Mouse (Mus musculus): ENCODE data around the gene Nrxn1. TPM values are rescaled to one million over a fixed set of nuclear protein-coding genes. Genes with fewer than 3 reads are reported as not detected.

Nrxn1 gene
- polyA plus RNA-seq, 1 experiment from 2014 or later: 5.4 TPM

GRCm38 (mm10) chr17:90054312-90054711, 1038.6 kb downstream of the Nrxn1 start:
- H3K36me3 ChIP-seq: no peaks in the 10 kb centered on the region
- WGBS: 68% methylated on average over 5 of the region's 5 CpGs
- H3K27me3 ChIP-seq: no peaks in the 10 kb centered on the region
- ATAC-seq (replicated peaks; ENCODE audit: low FRiP score): no peak
- H3K9me3 ChIP-seq (replicated peaks): no peaks in the 10 kb centered on the region
- H3K4me3 ChIP-seq (replicated peaks): no peak overlapping the region
- H3K4me1 ChIP-seq: no peaks in the 10 kb centered on the region
- H3K9ac ChIP-seq: no peak overlapping the region
- no peak overlapping the region for H3K27ac ChIP-seq
- H3K4me2 ChIP-seq: no peak overlapping the region

- Histone ChIP-seq H3K27ac (no peak overlapping the region), H3K27me3 (no peaks in the 10 kb centered on the region), H3K4me2 (no peak overlapping the region), H3K36me3 (no peaks in the 10 kb centered on the region), H3K9me3 (replicated peaks) (no peaks in the 10 kb centered on the region), H3K9ac (no peak overlapping the region), H3K4me3 (replicated peaks) (no peak overlapping the region), H3K4me1 (no peaks in the 10 kb centered on the region)
- ATAC-seq (replicated peaks; ENCODE audit: low FRiP score): no peak
- 59% methylated on average over 1 of the region's 1 CpGs for WGBS
Observed at GRCm38 (mm10) chr17:90039316-90039715, 1053.6 kb downstream of the Nrxn1 start.

- H3K9me3 ChIP-seq (replicated peaks): no peaks in the 10 kb centered on the region
- H3K27ac ChIP-seq: no peak overlapping the region
- no peaks in the 10 kb centered on the region for H3K4me1 ChIP-seq
- H3K4me2 ChIP-seq: no peak overlapping the region
- H3K27me3 ChIP-seq: no peaks in the 10 kb centered on the region
- no peaks in the 10 kb centered on the region for H3K36me3 ChIP-seq
- no peak overlapping the region for H3K9ac ChIP-seq
- 76% methylated on average over 2 of the region's 2 CpGs for WGBS
- no peak for ATAC-seq (replicated peaks; ENCODE audit: low FRiP score)
- H3K4me3 ChIP-seq (replicated peaks): no peak overlapping the region
Observed at GRCm38 (mm10) chr17:90032416-90032815, 1060.5 kb downstream of the Nrxn1 start.

GRCm38 (mm10) chr17:90016636-90017035, 1076.2 kb downstream of the Nrxn1 start:
- Histone ChIP-seq H3K4me1 (no peaks in the 10 kb centered on the region), H3K27me3 (no peaks in the 10 kb centered on the region), H3K27ac (no peak overlapping the region), H3K4me3 (replicated peaks) (no peak overlapping the region), H3K9me3 (replicated peaks) (no peaks in the 10 kb centered on the region), H3K4me2 (no peak overlapping the region), H3K36me3 (no peaks in the 10 kb centered on the region), H3K9ac (no peak overlapping the region)
- ATAC-seq (replicated peaks; ENCODE audit: low FRiP score): no peak
- 65% methylated on average over 1 of the region's 1 CpGs for WGBS

DNA sequence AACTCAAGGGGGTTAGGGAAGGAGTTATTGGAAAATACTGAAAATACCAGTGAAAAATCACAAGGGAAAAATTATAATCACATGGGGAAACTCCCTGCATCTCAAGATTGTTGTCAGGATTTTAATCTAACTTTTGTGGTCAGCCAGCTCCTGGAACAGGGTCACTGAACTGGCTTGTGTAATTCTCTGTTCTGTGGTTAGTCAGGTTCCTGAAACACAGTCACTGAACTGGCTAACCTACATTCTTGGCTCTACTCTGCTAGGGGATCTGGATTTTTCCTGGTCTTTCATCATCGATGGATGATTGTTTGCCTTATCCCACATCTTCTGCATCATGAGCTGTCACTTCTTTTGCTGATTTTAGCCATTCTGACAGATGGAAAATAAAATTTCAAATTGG, 1081.1 kb downstream of the Nrxn1 start:
- Histone ChIP-seq H3K27ac (no peak overlapping the region), H3K4me2 (no peak overlapping the region), H3K36me3 (no peaks in the 10 kb centered on the region), H3K9me3 (replicated peaks) (no peaks in the 10 kb centered on the region), H3K9ac (no peak overlapping the region), H3K4me3 (replicated peaks) (no peak overlapping the region), H3K27me3 (no peaks in the 10 kb centered on the region), H3K4me1 (no peaks in the 10 kb centered on the region)
- ATAC-seq (replicated peaks; ENCODE audit: low FRiP score): no peak
- WGBS: 98% methylated on average over 1 of the region's 1 CpGs

DNA sequence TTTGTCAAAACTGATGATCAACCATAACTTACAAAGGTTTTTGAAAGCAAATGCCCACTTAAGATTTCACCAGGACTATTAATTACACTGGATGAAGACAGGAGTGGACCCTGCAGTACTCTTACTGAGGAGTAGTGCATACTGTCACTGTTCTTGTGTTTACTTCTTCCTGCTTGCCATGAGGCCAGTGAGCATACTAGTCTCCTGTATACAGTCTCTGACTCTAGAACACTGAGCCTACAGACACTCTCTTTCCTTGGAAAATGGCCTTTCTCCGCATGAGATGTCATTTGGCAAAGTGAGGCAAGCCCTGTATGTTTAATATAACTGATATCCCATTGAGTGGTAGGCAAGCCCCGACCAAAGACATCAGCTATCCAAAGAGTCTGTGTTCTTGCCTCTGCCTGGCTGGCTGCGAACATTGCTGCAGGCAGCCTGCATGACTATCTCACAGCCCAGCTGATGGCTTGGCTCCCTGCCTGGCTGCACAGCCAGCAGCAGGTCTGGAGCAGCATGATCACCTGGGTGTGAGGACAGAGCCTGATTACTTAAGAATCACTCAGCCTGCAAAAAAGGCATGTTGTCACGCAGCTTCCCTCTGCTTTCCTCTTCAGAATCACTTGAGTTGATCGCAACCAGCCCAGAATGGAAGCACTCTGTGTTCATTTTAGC, 1085.3 kb downstream of the Nrxn1 start:
- Histone ChIP-seq H3K4me3 (replicated peaks) (no peak overlapping the region), H3K9me3 (replicated peaks) (no peaks in the 10 kb centered on the region), H3K27me3 (no peaks in the 10 kb centered on the region), H3K4me2 (no peak overlapping the region), H3K9ac (no peak overlapping the region), H3K27ac (no peak overlapping the region), H3K4me1 (no peaks in the 10 kb centered on the region), H3K36me3 (no peaks in the 10 kb centered on the region)
- WGBS: 63% methylated on average over 5 of the region's 5 CpGs
- no peak for ATAC-seq (replicated peaks; ENCODE audit: low FRiP score)

- no peak for ATAC-seq (replicated peaks; ENCODE audit: low FRiP score)
Observed at GRCm38 (mm10) chr17:89990651-89991050, 1102.2 kb downstream of the Nrxn1 start.

More at GRCm38 (mm10) chr17:89990651-89991050, 1102.2 kb downstream of the Nrxn1 start:
- Histone ChIP-seq H3K27ac (no peak overlapping the region), H3K9ac (no peak overlapping the region), H3K4me3 (replicated peaks) (no peak overlapping the region), H3K9me3 (replicated peaks) (no peaks in the 10 kb centered on the region), H3K4me2 (no peak overlapping the region), H3K4me1 (no peaks in the 10 kb centered on the region), H3K27me3 (no peaks in the 10 kb centered on the region), H3K36me3 (no peaks in the 10 kb centered on the region)
- WGBS: 73% methylated on average over 4 of the region's 4 CpGs

Small RNA genes lying within 50 kb of the gene (microRNA-seq; reads per million reads assigned to microRNA genes)
- not detected for gene Gm24510
- not detected for gene Gm27475
- gene Gm47307: not detected

Data from kidney, embryonic 15.5 days (tissue).